Mouse (Mus musculus) erythroblast, embryonic 14.5 days (primary cell): ENCODE measurements at regions not wholly inside any gene's neighbourhood (a gene's known extent, or its start where the extent isn't known, plus 50 kb on each side); places are given as distances from the start of the nearest gene placed in this dataset.

Source experiments
- GATA1 ChIP-seq: IDR thresholded peaks from 2 replicates; pipeline ENCODE4 v1.6.1; 2012; ENCODE audit warnings: low read length, inconsistent platforms, mixed read lengths
- TAL1 ChIP-seq: IDR thresholded peaks from 3 replicates; pipeline ENCODE4 v1.6.1; 2012; ENCODE audit warnings: low read length, inconsistent platforms, mixed read lengths

DNA sequence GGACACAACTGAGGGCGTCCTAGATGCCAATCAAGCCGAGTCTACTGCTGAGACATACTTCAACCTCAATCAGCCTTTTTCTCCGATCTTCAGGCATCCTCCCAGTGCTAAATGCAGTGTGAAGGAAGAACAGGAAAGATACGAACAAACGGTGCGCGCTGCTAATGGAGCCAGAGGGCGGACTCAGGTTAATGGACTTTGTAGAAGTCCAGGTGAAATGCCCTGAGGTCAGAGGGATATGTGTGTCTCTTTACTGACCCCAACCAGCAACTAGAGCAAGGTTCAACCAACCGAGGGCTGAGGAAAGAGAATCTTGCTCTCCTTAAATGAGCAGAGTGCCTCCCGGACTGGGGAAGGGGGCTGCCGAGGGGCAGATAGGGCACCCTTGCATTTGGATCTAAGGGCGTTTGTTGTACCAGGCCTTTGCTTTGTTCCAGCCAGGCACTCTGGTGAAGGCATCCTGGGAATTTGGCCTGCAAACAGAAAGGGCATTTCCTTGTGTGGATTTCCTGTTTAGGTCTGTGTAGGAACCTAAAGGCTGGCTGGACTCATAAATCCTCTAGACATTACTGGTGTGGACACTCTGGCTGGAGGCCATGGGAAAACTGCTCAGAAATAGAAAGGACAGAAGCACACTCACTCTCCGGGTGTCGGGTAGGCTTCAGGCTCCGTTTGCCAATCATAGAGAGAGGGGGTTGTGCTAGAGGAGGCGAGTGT, 62.7 kb upstream of the Ahctf1 start:
- no peak for TF ChIP-seq TAL1
- TF ChIP-seq GATA1, result no peak
